Mouse (Mus musculus) embryo, embryonic 11 days (tissue): ENCODE results near the gene Izumo4.

Experiments used
- DNase-seq: peaks from one replicate; pipeline ENCODE4 v3.0.0-alpha.2; 2015

Gene Izumo4

GRCm38 (mm10) chr10:80732611-80733101 lies 30.7 kb downstream of the Izumo4 start:
- DNase-seq = no peak

- no peak for DNase-seq
These were observed 34.7 kb downstream of the Izumo4 start for GRCm38 (mm10) chr10:80736731-80737130.

DNA sequence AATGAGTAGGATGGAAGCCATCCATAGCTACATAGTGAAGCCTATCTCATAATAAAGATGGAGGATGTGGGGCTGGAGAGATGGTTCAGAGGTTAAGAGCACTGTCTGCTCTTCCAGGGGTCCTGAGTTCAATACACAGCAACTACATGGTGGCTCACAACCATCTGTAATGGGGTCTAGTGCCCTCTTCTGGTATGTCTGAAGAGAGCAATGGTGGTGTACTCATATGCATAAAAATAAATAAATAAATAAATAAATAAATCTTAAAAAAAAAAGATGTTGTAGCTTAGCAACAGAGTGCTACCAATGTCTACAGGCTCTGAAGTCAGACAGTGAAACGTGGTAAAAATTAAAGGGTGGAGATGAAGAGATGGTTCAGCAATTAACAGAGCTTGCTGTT lies 36.7 kb downstream of the Izumo4 start:
- DNase-seq = no peak

GRCm38 (mm10) chr10:80741146-80741545 lies 39.2 kb downstream of the Izumo4 start:
- DNase-seq = peak; percentile 5

DNA sequence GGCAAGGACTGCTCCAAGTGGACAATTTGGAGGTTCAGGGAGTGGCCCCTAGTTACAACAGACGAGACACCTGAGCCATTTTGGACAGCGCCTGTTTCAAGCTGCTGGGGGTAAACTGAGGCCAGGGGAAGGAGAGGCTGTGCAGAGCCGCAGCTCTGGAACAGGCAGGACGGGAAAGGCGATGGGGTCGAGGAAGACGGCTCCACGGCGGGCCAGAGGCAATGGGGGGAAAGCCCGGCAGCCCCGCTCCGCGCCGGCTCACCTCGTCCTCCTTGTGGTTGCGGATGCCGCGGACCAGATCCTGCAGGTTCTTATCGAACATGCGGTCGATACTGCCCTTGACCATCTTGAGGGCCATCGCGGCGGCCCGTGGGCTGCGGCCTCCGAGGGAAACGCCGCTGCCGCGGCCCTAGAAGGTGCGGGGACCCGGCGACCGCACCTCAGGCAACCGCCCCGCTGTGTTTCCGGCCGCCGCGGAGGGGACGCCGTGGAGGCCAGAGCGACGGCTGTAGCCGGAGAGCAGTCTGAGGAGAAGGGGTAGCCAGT lies 39.7 kb downstream of the Izumo4 start:
- DNase-seq = peak; percentile 6

DNA sequence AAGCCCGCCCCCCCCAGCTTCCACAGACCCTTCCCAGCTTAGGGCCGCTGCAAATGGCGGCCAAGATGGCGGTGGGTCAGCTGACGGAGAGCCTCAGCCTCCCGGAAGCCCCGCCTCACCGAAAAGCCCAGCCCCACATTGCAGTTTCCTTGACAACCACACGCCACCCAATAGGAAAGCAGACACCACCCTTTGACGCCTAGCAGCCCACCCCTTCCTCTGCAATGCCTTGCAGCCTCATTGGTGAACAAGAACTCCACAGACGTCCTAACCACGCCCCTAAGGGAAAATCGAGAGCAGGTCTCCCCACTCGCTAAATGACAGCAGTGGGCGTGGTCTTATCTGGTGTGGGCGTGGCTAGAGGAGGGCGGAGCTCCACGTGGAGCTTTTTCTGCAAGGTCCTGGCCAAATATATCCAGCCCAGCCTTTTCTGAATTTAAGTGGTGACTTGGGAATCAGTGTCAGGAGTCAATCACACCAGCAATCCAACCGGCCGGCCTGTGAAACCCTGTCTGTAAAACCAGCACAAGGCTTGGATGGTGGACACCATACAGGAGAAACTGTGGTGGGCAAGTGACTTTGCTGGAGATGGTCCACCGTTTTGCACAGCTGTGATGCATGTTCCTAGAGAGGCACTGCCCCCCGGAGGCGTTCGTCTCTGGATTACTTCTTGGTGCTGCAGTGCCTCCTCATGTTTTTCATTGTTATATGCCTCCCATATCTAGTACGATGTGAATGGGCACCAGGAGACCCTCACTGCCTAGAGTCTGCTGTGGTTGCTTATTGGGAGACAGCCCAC lies 40.4 kb downstream of the Izumo4 start, which contains the start of gene Ap3d1:
Gene Ap3d1, minus strand, starts transcription at position 85 of the 799 bp plus-strand sequence.
- DNase-seq = peak; percentile 99

DNA sequence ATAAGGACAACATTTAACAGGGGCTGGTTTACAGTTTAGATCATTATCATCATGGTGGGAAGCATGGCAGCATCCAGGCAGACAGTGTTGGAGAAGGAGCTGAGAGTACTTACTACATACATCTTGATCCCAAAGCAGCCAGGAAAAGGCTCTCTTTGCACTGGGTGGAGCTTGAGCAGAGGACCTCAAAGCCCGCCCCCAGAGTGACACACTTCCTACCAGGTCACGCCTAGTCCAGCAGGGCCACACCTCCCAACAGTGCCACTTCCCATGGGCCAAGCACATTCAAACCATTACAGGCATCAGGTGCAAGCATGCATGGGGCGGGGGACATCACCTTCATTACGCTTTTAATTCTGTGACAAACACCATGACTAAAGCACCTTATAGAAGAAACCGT lies 42.3 kb downstream of the Izumo4 start:
- DNase-seq = peak; percentile 37

DNA sequence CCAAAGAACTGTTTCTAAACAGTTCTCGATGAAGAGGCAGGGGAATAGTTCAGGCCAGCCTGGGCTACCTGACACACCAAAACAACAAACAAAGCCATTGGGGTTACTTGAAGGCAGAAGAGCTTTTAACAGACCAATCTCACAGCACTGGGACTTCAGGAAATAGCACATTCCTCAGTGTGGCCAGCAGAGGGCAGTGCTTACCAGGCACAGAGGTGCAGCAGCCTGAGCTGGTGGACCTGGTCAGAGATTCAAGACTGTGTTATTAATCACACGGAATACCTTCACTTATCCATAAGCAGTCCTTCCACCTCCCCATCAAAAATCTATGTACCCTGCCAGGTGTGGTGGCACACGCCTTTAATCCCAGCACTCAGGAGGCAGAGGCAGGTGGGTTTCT lies 45.4 kb downstream of the Izumo4 start:
- peak; percentile 71 for DNase-seq

DNA sequence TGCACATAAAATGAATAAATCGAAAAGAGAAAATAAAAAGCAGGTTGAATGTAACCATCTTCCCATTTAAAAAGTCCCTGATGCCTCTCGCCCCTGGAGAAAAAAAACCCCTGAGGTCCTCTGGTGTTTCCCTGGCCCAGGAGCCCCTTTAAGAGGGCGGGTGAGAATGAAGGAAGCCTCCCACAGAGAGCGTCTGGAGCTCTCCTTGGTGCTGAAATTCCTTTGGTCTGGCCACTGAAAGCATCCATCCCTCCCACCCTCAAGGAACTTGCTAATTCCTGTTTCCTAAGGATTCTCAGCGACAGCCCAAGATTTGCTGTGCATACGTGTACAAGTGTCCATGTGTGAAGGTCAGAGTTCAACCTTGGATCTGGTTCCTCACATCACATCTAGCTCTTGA lies 46.6 kb downstream of the Izumo4 start:
- DNase-seq = peak; percentile 88

GRCm38 (mm10) chr10:80751188-80751832 lies 49.3 kb downstream of the Izumo4 start:
- peak; percentile 39 for DNase-seq

- peak; percentile 88 for DNase-seq
These were observed 50.2 kb downstream of the Izumo4 start for GRCm38 (mm10) chr10:80752079-80752625.

DNA sequence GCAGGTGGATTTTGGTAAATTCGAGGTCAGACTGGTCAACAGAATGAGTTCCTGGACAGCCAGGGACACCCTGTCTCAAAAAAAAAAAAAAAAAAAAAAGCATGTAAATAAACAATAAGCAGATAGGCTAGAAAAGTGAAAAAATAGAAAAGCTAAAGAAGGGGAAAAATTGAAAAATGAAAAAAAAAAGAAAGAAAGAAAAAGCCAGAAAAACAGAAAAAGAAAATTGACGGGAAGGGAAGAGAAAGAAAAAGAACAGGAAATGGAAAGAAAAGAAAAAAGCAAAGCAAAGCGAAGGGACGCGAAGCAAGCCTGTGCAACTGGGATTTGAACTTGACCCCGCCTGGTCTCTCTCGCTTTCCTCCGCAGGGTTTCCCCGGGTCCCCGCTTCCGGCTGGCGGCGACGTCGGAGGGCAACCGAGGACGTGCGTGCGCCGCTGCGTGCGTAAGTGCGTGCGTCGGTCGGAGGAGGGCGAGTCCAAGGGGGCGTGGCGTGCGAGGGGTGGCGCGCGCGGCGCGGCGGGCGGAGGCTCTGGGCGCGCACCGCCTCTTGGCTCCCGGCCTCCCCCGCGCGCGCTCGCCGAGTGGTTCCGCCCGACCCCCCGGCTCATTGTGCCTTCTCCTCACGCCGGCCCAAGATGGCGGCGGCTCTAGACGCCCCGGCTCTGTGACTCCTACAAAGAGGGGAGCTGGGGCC lies 52.8 kb downstream of the Izumo4 start, which contains the start of gene Dot1l:
Gene Dot1l, plus strand, starts transcription at position 613 of the 697 bp plus-strand sequence.
- peak; percentile 99 for DNase-seq
